Mouse (Mus musculus) testis, postnatal 10 days (tissue): Measurements from ENCODE around the gene Tox3.

Experiments
- DNase-seq: peaks from one replicate; pipeline ENCODE4 v3.0.0; 2021; ENCODE audit warnings: low spot score

Tox3 gene

DNA sequence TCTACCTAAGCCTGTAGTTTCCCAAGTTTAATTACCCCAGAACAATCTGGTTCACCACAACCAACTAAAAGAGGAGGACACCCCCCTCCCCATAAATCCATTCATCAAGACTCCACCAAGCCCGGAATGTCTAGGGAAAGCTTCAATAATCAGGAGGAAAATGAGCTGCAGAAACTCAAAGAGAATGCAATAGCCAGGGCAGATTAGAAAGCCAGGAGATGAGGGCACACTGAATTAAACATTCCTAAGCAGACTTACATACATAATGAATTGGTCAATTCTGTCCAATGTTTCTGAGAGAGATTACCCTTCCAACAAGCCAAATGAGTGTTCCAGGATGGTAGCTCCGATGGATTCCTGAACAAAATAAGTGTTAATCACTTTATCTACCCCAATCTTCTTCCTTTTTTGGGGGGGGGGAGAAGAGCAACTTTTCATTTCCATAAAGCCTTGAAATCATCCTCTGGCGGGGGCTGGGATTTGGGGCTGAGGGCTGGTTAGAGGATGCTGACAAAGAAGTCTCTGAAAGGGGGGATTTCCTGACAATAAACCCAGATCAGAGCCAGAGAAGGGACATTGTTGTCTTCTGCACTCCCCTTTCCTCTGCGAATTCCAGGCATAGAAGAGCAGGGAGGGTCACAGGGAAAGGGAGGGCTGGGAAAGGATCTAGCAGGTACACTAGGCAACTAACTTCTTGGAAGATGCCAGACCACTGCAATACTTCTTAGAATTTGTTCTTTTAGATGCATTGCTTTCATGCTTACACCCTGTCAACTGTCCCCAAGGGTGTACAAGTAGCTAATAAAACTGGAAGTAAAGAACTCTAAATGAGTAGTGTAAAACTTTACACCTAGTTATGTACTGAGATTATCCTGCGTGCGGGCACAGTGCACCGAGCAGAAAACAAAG, 17.5 kb downstream of the Tox3 start:
- DNase-seq, result no peak

DNA sequence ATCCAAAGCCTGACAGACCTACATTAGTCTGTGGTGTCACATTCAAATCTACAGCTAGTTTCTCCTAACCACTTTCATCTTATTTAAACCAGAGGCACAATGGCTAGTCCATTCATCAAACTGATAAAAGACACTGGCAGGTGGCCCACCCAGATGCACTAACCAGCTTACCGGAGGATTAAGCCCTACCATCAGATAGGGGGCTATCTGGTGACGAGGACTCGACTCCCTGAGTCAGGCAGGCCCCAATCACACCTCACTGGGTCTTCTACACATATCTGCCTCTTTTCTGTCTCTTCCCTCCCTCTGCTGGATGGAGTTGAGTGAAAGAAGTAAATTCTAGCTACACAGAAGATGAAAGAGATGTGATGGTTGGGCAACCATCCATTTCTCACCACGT, 24.3 kb downstream of the Tox3 start:
- no peak for DNase-seq

DNA sequence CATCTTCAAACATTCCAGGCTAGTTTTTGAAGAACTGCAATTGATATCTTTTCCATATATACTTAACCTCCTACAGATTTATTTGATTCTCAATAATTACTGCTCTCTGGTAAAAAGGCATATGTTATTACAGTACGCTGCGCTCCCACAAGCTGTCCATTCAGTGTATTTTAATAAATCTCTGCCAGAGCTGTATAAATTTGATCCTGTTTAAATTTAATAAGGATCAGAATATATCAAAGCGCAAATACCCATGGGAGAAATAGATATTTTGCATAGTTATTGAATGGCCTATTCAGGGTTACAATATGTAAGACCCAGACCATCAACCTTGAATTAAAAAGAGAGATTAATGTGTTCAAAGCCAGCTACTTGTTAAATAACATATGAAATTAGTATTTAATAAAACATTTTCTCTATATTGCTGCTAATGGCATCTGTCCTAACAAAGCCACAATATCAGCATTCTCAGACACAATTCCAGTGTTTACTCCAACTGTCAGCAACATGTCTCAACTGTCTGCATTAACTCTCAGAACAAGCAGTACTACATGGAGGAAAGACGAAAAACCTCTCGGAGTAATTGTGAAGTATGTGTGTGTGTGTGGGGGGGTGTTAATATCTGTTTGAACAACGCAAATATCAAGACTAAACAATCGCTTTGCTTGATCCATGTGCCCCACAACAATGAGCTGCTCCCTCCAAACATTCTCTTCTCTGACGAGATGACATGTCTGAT, 25.3 kb downstream of the Tox3 start:
- no peak for DNase-seq

DNA sequence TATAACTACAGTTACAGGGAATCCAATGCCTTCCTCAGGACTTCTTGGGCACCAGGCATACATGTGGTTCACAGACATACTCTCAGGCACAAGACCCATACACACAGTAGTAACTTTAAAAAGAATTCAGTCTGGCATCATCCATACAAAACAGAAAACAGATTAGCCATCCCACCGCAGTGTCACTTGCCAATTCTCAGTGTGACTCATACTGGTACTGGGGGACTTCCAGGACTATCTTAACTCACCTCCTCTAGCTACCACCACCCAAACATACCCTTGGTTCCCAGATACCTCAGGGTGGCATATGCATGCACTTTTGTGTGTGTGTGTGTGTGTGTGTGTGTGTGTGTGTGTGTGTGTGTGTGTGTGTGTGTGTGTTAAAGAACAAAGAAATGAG, 26.9 kb downstream of the Tox3 start:
- DNase-seq, result no peak

DNA sequence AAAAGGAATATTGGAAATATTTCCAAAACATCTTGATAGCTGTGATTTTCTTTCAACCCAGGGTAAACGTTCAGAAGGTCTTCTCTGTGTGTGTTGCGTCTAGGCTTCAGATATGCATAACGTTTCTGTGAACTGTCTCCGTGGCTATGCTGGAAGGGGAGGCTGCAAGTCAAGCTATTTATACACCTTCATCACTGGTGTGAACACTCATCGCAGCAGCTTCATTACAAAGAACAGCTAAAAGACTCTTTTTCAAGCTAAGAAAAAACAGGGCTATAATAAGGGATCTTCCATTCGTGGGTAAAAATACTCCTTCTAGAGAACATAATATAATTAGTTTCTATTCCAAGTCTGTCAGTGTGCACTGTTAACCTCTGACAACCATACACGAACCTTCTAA, 33.8 kb downstream of the Tox3 start:
- no peak for DNase-seq

DNA sequence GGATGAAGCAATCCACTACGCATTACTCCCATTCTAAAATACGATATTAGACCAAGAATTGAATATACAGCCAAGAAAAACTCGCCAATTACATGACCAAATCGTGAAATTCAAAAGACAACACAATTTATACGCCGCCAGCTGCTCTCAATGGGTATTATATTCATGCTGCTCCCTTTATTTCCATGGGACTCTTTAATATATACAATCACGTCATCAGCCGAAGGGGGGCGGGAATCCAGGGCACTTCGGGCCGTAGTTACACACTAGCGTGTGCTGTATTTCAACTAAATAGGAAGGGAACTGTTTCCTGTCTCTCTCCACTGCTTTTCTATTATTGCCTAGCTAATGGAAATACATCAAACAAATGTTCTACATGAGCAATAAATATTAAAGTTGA, 45.2 kb downstream of the Tox3 start:
- DNase-seq, result no peak

DNA sequence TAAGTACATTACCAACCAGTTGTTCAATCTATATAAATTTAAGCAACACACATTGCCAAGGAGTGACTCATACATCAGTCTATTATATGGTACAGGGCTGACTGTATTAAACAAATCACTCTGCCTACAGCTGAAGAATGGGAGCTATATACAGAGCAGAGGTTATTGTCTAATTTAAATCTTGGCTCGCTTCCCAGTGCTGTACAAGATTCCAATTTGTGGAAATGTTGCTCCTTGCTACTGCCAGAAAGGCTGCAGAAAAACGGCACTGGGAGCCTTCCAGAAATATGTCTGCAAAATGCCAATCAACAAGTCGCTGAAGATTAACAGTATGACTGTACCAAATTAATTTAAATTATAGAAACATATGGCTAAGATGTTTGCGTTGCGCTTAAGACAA, 45.9 kb downstream of the Tox3 start:
- no peak for DNase-seq

DNA sequence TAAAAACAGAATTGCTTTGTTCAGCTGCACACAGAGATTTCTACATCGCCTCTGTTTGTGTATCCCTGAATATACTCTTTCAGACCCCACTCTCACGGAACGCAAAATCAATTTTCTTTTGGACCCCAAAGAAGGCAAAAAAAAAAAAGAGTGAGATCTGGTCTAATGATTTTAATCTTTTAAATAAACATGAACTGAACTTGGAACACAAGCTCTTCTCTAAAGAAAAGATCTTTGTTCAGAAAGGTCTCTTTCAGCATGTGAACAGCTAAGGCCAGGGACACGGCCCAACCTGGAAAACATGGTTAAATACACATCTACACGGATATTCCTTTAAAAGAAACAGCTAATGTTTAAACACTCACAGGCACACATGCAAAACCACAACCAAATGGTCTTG, 46.6 kb downstream of the Tox3 start:
- no peak for DNase-seq

DNA sequence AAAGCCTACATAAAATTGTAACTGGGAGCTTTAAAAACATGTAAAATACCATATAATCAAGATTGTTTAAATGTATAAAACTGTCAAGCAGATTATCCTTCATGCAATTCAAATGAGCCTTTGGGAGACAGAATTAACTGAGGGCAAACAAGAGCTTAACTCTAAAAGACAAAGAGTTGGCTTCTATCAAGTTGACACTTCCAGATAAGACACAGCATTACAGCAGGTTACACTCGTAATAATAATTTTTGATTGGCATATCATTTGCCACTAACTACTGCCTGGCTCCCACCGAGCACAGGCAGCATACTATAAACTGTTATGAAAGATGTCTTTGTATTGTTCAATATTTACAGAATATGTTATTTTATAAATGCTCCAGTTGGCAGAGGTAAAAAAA, 47.2 kb downstream of the Tox3 start:
- DNase-seq, result no peak

DNA sequence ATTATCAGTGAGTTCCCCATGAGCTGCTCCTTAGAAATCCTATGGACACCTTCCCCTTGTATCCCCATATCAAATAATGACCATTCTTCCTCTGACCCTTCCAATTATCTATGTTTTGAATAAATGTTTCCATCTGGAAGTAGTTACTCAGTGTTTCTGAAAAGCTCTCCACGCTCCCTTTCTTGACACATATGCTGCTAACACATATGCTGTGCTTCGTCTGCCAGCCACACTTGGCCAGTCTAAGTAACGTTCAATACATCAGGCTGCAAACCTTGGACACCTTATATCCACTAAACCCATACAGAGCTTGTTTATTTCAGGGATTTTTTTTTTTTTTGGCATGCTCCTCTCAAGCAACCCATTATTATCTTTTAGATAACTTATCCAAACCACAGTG, 54.1 kb downstream of the Tox3 start:
- DNase-seq, result no peak

DNA sequence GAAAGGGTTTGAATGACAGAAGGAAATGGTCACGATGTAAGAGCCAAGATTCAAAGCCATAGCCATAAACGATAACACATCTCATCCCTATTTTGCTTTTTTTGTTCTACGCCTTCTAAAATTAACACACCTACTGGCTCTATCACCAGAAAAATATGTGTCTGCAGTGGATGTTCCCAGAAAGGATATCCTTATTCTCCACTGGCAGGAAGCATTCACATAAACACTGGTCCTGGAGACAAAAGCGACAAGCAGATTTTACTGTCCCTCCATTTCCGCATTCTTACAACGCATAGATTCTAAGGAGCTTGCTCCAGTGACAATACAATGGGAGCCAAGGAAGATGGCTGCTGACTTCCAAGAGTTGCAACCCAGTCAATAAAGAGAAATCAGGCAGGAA, 57.3 kb downstream of the Tox3 start:
- no peak for DNase-seq

DNA sequence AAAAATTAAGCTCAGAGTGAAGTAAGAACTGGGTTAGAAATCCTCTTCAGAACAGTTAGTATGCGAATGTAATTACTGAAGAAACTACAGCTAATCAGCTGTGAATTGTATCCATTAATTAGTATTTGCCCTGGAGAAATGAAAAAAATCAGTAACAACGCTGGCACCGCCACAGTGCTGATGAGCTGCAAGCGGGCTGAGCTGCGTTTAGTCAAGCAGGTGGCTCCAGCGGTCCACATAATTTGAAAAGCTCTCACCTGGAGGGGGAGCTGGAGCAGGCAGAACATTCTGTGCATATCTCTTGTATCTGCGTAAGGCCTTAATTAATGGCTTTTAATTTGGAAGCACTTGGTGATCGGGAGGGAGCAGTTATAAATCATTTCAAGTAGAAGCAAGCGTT, 71.4 kb downstream of the Tox3 start:
- no peak for DNase-seq

DNA sequence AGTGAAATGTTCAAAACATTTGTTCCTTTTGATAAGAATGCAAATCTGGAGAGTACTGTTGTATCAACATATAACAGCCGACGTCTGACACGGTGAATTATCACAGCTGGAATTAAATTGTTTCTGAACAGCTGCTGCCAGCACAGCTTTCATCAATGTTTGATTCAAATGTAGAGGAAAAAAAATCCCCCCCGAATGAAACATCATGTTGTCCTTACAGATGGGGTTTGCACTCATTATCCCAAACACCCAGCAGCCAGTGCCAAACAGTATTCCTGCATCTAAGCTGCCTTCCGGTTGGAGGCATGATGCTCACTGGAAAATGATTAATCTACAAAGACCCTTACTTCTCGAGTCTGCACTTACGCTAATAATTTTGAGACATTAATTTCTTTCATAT, 75.0 kb downstream of the Tox3 start:
- DNase-seq, result no peak

DNA sequence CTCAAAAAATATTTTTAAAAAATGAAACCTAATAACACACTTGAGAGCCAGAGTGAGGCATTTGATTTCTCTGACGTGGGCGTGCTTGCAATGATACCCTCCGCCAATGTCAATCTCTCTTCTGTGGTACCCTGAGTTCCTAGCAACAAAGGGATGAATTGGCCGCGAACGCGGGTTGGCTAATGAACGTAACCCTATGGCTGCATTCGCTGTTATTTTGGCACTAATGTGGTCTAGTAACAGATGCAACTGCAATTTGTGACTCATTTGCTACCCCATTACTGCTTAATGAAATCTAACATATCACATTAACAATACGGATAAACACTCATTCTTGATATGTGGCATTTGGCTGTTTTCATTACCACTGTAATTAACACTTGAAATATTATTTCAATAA, 76.2 kb downstream of the Tox3 start:
- no peak for DNase-seq

DNA sequence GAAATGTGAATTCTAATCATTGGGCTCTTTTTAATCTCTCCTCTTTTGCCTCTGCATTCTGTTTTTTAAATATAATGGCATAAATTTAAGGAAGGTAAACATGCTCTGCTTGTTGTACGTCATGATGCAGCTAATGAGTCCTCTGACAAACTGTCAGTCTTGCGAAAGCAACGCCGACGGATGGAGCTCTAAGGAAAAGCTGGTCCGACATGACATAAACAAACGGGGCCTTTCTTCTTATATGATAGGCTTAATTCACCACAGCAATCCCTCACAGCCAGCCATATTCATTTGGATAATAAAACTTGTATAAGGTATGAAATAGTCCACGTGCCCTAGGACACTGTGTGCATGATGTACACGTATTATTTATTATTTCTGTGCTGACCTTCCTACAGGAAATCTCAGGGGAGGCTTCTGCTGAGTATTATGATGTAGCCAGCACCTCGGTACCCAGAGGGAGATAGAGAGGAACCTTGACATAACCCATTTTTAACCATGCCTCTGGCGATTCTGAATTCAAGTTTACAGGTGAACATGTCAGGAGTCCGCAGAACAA, 80.4 kb downstream of the Tox3 start:
- DNase-seq, result no peak

DNA sequence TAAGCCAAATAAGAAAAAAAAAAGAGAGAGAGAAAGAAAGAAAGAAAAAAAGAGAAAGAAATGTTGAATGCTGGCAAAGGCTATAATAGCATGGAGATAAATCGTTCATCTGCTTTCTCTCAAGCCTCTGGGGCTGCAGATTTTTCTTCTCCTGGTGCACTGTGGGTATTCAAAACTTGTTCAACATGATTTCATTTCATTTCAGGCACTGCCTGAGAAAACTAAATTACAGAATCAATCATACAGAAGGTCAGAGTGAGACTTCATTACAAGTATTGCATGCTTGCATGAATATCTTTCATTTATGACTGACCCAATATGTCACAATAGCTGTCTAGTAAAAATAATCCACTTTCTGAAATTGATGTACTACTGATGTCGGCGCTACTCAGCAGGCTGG, 81.2 kb downstream of the Tox3 start:
- DNase-seq, result no peak

DNA sequence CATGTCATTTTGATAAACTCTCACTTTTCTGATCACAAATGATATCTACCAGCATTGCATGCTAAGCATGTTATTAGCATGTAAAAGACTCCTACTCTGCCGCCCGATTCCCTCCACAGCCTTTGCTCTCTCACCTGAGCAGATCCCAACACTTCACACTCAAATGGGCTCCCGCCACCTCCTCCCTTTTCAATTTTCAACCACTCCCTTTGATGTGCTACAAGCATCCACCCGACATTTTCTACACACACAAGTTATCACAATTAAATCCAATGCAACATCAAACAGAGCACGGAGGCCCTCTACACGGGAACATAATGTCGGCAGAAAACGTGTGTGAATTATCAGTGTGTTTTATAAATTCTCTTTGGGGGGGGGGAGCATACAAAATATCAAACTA, 81.9 kb downstream of the Tox3 start:
- DNase-seq, result no peak

DNA sequence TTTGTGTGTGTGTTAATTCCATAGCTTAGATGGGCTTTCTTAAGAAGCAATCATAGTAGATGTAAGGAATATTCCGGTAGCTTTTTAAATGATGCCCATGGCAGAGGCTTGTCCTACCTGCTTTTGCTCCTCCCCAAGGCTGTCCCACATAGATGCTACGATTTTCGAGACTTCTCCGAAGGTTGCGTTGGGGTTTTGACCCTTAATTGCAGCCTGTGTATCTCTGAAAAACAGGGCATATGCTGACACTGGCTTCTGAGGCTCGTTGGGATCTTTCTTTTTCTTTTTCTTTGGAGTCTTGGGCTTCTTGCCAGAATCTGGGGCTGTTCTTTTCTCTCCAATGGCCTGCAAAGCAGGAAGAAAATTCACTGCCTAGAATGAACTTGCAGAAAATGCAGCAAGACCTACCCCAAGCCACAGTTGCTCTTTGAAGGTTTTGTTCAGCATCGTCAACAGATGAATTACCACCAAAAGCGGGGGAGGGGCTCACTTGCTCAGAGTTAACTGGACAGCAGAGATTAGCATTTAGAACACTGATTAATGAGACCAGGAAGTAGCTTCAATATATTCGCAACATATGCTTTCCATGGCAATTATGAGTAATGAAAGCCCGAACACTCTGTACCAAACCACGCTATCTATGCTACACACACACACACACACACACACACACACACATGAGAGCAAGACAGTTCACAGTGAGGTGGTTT, 93.8 kb downstream of the Tox3 start:
- DNase-seq, result no peak

DNA sequence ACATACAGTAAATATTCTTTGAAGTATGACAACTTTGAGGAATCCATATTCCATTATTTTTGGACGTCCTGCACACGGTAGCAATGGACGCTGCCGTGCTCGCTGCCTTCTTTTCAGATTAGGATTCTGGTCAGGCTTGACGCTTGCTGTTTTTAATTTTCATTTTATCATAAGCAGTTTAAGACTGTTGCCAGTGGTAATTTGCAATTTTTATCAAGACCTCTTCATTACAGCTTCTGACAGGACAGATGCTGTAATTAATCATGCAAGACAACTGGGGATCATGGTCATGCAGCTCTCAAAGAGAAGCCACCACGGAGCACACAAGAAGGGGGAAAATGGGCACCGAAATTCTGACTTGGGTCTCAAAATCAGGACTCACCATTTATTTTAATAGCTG, 101.8 kb downstream of the Tox3 start:
- DNase-seq, result no peak

DNA sequence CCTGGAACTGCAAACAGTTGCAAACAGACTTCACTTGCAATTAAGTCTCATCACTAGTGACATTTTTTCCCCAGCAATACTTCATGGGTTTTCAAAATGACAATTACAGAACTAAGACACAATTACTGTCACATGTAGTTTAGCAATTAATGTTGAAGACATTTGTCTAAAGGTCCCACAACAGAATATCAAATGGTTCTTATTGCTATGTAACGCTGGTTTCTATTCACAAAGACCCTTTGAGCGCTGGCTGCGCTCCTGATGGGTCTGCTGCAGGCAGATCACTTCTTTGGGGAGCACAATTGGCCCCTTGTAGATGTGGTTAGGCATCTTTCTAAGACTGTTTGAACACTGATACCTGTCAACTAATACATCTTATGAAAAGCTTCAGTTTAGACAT, 102.3 kb downstream of the Tox3 start:
- DNase-seq, result no peak

DNA sequence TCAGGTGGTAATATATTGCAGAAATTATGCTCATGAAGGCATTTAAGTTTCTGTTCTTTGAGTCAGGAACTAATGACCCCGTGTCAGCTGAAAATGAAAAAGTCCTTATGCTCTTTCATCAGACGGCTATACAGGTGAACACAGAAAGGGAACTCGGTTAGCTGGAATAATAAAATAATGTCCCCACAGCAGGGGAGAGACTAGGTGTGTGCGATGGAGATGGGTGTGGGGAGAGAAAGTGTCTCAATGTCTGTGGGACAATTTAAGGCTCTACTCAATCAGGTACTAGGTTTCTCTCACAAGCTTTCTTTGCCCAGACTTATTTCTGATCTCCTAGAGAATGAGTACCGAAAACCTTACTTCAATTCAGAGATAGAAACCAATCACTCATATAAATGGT, 103.0 kb downstream of the Tox3 start:
- DNase-seq, result no peak

DNA sequence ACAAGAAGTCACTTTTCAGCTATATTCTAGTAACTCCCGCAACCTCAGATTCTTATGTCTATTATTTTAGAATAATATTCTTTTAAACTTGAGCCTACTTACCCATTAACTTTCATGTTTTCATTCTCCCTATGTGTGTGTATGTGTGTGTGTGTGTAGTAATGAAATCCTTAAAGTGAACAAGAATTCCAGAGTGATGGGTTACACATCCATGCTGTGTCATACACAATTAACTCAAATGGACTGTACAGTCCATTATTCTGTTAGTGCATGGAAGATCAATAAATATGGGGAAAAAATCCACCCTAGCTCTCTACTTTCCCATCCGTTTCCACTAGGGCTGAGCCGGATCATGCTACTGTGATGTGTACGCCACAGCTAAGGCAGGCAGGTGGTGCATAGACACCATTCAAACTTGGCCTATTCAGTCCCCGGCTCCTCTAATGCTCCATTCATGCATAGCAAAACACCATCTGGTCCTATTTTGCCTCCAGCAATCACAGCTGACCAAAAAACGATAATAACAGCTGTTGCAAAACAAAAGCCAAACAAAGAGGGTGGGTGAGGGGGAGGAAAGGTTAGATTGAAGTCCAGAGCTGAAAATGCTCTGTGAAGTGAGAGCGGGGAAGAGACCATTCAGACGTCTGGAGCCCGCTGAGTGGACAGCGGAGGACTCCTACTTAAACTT, 103.5 kb downstream of the Tox3 start:
- no peak for DNase-seq
